Mouse (Mus musculus) heart, postnatal 0 days (tissue): ENCODE results near the gene Ddx31.

ENCODE experiments used
- CTCF ChIP-seq: IDR thresholded peaks from 2 replicates; pipeline ENCODE4 v1.5.1; 2016; ENCODE audit warnings: antibody characterized with exemption, control low read depth, low read depth
- EP300 ChIP-seq: IDR thresholded peaks from 2 replicates; pipeline ENCODE4 v1.6.1; 2016; ENCODE audit warnings: antibody characterized with exemption, low read depth

GRCm38 (mm10) chr2:28917156-28917517, 76.9 kb downstream of the Ddx31 start:
- TF ChIP-seq CTCF: no peak
- no peak for TF ChIP-seq EP300
